Mouse (Mus musculus): ENCODE data around the gene Amd2. TPM values are rescaled to one million over a fixed set of nuclear protein-coding genes. Genes with fewer than 3 reads are reported as not detected.

The Amd2 gene
- 10 to 100 TPM; 28.0 to 31.0 TPM for total RNA-seq (2021)
- long read RNA-seq, transcript Amd2-201 (1 exons, 3,218 nt), result major isoform, 76 of 76 reads
- long read RNA-seq, partial matches to known transcripts, result 0 of 76 reads
- long read RNA-seq, other reads (novel, unspliced or antisense), result 0 of 76 reads

DNA sequence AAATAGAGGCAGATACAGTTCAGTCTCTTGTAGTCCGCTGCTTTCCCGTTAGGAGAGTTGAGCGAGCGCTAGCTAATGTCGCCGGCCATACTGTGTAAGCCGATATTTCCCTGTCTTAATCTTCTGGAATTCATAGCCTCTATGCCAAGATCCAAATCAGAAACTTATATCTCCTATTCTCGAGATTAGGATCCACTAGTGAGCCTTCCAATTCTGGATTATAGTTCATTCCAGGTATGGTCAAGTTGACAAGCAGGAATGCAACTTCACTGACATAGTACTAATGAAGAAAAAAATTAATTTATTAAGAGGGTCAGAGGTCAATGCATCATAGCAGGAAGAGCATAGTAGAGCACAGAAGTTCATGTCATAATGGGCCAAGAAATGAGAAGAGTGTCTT lies at the start of gene Amd2:
Gene Amd2 (minus strand): TSS at position 101 of the 400 bp plus-strand sequence.
- no peak for DNase-seq (ENCODE audit: low spot score in 2 of 2)

DNA sequence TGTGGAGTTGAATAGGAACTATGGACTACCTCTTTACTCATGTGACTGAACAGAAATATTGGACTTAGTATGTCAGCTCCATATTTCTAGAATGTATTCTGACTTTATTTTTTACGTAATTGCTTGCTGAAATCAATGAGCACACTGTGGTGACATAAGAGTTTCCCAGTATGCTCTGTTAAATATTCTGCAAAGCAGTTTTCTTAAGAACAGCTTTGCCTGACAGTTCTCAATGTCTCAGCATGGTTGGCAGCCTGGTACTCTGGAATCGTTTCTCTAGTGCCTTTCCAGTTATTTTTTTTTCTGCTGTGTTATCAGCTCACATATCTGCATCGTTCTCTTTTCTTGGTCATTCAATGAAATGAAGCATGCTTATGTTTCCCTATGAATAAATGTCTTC lies 49.6 kb upstream of the Amd2 start:
- DNase-seq (ENCODE audit: low spot score in 2 of 2), result no peak

DNA sequence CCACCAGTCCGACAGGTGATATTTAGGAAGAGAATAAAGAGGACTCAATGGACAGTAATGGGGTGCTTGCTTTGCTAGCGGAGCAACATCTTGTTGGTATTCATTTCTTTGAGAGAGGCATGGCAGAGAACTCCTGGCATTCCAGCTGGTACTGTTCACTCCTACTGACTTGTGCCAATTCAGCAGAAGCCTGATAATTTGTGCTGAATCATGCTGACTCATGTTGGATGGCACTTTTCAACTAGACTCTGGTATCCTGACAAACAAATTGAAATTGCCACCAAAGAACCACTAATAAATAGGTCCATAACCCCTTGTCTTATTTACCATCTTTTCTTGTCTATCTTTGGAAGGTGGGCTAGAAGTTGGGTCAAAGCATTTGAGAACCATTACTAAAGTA lies 25.9 kb upstream of the Amd2 start:
- peak; percentile 2 to 24 for DNase-seq (ENCODE audit: low spot score in 2 of 2)

DNA sequence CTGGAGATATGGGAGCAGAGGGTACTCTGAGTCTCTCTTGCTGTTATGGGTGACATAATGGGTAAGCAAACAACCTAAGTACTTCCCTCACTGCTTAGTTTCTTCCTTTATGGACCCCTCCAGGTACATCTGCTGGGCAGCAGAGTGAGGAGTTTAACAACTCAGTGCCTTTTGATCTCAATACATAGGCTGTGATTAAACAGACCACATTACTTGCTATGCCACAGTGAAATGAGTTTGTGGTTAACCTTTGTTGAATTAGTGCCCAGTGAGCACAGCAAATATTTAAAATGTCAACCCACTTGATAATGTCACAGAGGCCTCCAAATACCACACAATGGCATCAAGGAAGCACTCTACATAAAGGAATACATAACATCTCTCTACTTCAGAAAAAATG lies 2.6 kb upstream of the Amd2 start:
- DNase-seq (ENCODE audit: low spot score in 2 of 2), result no peak
